Mouse (Mus musculus) olfactory bulb, adult 2 months (tissue): ENCODE measurements around the gene Nsun2.

ENCODE experiments used
- CTCF ChIP-seq: fragments of 200-500 bp; IDR thresholded peaks from 2 replicates; pipeline ENCODE4 v1.5.1; 2012; ENCODE audit warnings: low read depth, mild to moderate bottlenecking, low read length, moderate library complexity; ENCODE audit not compliant: insufficient read depth
- POLR2A ChIP-seq: fragments of 200-500 bp; IDR thresholded peaks from 2 replicates; pipeline ENCODE4 v1.6.1; 2012; ENCODE audit warnings: mild to moderate bottlenecking, low read depth, low read length, moderate library complexity; ENCODE audit not compliant: insufficient read depth

DNA sequence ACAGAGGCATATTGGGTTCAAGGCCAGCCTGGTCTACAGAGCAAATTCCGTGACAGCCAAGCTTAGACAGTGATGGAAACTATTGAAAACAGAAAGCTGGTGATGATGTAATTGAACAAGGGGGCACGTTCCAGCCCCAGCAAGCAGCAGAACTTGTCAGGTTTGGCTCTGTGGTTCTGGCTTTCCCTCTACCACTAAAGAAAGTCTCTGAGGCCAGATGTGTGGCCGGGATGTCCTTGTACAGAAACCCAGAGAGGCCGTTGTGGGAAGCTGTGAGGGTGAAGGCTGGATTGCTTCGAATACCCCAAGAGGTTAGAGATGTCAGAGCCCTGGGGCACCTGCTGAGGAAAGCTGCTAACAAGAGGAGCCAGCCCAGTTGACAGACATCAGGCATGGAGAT is 105.7 kb downstream of the Nsun2 start:
- no peak for TF ChIP-seq CTCF
- TF ChIP-seq POLR2A, result no peak
